Mouse (Mus musculus) kidney, postnatal 25 days (tissue): ENCODE results near the gene Tceal3.
"Not testable (repeated sequence)": the region's sequence is repeated elsewhere in the genome, so short reads cannot be mapped to it uniquely, and the experiment has no call there.

Experiments used
- DNase-seq, 2 experiments: peaks; one replicate each; pipeline ENCODE4 v3.0.0; 2021; ENCODE audit warnings: mixed read lengths in 2 of 2

The Tceal3 gene

DNA sequence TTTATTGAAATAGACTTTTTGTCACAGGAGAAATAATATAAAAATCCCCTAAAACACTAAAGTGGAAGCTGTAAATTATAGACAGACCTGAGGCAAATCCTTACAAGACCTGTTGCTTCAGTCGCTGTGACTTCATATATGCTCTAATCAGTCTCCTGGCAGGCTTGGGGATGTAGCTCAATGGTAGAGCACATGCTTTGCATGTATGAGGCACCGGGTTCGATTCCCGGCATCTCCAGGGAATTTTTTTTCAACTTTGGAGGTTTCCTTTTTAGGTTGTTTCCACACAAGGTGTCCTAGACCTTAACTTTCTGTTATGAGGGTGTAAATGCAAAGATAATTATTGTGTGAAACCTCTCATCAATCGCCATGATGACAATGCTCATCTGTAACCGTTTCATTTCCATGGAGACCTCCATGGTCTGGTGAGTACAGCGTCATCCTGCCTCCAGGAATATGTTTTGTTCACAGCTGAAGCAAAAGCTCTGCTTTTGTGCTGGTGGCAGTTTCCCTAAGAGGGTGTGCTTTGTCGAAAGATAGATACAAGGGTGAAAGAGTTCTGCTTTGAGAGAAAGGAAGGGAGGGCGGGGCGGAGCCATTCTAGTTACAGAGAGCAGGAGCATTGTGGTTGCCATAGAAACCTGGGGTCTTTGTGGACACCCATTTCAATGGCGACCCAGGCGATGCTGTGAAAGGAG is at the start of gene Tceal3:
Gene Tceal3 (plus strand): TSS at position 644 of the 698 bp plus-strand sequence.
- no peak for DNase-seq

GRCm38 (mm10) chrX:136543956-136544355 is 46.7 kb upstream of the Tceal3 start, which contains the start of gene Kir3dl2:
Gene Kir3dl2 (minus strand): TSS chrX:136544056.
- not testable (repeated sequence) for DNase-seq

DNA sequence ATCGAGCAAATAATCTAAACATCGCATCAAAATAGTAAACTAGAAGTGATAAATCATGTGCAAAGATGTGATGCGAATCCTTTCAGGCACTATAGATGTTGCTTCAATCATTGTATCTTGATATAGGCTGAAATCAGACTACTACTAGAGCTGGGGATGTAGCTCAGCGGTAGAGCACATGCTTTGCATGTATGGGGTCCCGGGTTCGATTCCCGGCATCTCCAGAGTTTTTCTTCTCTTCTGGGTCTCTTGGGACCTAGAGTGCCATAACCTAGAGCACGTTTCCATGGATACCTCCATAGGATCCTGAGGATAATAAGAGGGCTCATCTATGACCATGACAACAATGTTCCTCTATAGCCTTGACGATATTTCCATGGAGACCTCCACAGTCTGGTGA is 21.5 kb upstream of the Tceal3 start:
- DNase-seq = not testable (repeated sequence)

- DNase-seq = no peak
These were observed 6.0 kb upstream of the Tceal3 start for GRCm38 (mm10) chrX:136584617-136585016.

DNA sequence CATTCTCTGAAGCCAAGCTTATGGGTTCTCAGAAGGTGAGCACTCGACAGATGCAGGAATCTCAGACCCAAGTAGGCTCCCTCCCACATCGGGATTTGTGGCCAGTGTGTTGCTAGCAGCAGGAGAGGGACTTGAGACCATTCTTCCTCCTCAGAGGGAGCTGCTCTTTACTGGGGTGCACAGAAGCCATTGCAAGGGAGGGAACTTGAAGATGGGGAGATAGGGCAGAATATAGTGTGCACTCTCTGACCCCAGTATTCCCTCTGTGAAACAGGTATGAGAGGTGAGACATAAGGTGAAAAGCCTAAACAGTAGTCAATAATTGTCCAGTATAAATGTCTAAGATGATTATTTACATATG is 235 bp downstream of the Tceal3 start:
- DNase-seq = no peak

- DNase-seq = peak in 1 of 2 experiments; percentile 37
These were observed 8.8 kb downstream of the Tceal3 start for GRCm38 (mm10) chrX:136599416-136599815.

GRCm38 (mm10) chrX:136606951-136607350 is 16.3 kb downstream of the Tceal3 start:
- DNase-seq = no peak

DNA sequence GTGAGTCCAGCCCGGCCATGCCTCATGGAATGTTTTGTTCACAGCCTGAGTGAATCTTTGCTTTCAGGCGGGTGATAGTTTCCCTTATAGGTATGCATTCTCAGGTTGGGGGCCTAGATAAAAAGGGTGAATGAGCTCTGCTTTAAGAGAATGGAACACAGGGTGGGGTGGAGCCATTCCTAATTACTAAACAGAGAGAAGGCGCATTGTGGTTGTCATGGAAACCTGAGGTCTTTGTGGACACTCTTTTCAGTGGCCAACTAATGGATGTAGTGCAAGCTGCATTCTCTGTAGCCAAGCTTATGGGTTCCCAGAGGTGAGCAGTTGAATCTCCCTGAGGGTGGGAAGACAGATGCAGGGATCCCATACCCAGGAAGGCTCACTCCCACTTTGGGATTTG is 16.8 kb downstream of the Tceal3 start:
- DNase-seq = no peak

DNA sequence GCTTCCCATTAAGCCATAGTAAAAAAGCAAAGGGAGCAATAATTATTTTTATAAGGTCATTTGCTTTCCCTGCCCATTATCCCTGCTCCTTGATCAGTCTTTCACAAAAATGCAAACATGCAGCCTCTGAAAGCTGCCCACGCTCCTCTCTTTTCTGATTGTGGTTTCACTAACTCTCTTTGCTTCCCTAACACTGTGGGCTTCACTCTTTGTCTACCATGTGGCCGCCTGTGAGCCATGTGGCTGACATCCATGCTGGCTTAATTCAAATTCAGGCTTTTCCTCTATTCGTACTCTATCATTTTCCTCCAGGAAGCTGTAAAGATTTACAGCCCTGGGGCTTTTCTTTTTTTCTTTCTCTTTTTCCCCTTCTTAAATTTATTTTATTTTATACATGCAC is 20.7 kb downstream of the Tceal3 start:
- DNase-seq = no peak

DNA sequence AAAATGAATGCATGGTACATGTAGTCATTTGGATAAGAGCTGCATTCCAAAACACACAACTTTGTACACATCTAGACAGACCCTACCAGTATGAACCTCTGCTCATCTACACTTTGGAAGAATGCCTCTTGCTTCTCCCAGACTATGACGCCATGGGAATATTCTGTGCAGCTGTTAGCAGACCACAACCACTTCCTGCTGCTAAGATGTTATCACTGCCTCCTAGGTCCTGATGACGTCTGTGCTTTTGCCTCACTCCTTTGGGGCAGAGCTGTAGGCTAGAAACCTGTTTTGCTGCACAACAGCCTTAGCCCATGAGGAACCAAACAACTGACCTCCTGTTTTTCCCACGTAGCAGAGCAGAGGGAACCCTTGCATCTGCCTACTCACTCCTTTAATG is 25.2 kb downstream of the Tceal3 start:
- DNase-seq = not testable (repeated sequence)

DNA sequence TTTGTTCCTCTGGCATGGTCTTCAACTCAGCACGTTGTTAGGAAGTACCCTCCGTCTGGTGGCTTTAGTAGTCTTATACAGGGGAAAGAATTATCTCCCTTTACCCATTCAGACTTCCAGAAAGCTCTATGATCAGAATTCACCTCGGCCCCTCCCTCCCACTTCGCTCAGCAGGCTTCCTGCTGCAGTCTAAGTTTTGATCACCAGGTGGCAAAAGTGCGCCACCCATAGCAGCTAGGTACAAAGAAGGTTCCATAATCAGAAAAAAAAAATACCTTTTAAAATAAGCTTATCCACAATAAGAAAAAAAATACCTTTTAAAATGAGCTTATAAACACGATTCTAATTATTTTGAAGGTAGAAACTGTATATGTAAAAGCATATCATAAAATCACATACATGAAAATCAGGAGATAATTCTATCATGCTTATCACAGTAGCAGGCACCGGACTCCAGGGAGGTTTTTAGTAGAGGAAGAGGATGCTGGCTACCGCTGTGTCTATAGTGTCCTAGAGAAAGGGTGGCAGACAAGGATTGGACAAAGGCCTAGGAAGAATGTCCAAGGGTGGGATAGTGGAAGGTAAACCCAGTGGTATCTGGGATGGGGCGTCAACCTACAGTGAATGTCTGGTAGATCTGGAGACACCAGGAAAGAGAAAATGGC is 34.4 kb downstream of the Tceal3 start:
- DNase-seq = peak; percentile 45 to 46

DNA sequence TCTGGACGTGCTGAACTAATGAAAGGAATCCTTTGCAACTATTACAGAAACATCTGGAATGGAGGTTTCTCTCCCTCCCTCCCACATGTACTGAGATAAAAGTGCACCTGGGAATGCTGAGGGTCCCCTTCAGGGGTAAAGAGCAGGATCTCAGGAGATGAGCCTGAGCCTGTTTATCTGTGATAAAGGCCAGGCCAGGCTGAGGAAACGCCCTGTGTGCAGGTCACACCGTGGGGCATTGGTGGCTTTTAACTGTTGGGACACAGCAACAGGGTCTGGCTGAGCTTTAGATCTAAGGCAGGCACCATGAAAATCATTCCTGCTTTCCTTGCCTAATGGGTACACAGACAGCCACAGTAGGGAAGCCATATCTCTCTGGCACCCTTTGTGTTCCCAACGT is 35.3 kb downstream of the Tceal3 start:
- DNase-seq = no peak

DNA sequence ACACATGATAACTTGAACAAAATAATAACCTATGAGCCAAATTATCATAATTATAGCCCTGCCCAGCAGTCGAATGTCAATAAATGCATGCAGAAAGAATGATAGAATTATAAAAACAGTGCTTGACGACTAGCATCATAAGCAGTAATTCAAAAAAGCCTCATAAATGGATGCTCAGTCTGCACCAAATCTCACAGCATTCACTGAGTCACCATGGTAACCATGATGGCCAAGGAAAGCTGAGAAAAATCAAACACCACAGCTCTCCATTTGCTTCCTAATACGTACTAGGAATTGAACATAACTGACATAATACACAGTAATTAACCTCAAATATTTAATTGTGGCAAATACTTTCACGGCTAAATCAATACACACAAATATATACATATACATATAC is 44.5 kb downstream of the Tceal3 start:
- no peak for DNase-seq

GRCm38 (mm10) chrX:136639754-136640153 is 49.1 kb downstream of the Tceal3 start:
- DNase-seq = no peak

DNA sequence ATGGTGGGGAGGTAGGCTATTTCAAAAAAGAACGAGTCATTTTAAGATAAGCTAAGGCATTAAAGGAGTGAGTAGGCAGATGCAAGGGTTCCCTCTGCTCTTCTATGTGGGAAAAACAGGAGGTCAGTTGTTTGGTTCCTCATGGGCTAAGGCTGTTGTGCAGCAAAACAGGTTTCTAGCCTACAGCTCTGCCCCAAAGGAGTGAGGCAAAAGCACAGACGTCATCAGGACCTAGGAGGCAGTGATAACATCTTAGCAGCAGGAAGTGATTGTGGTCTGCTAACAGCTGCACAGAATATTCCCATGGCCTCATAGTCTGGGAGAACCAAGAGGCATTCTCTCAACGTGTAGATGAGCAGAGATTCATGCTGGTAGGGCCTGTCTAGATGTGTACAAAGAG is 55.2 kb downstream of the Tceal3 start:
- DNase-seq = not testable (repeated sequence)

DNA sequence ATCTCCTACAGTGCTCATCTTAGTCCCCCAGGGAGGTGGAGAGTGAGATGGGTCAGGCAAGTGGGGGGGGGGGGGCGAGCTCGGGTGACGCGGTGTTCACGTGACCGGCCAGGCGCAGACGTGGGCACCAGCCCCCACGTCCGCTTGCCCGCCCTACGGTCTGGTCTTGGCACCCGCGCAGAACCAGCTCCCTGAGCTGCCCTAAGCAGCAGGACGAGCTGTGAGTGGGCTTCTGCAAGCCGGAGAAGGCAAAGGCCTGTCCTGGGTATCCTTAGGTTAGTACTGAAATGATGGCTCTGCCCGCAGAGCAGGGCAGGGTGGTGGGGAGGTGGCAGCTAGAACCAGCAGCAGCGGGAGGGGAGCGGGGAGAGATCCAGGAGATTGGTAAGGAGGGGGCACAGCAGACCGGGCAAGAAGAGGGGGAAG is 75.7 kb downstream of the Tceal3 start:
- DNase-seq = peak in 1 of 2 experiments; percentile 31

DNA sequence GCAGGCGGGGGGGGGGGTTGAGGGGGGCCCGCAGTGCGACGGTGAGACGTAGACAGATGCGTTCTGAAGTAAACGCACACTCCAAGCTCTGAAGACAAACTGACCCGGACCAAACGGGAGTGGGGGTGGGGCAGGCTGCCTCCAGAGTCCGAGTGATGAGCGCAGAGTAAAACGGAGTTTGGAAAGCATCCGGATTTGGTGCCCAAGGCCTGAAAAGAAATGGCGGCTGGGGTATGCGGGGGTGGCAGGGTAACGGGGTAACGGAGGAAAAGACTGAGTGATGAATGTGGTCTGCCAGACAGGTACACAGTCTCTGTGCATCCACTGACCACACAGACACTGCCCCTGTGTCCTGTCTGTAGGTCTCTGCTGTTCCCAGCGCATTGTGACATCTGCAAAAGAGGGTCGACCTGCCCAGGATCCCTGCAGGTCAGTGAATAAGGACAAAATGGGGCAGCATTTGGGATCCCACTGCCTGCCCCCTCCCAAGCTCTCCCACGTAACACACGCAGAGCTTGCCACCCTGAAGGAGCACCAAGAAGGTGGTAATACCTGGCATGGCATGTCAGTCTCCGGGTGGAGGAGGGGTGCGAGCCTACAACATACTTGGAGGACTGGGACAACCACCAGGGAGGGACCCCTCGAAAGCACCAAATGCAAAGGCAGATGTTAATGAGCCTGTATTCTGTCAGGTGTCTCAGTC is 76.3 kb downstream of the Tceal3 start:
- DNase-seq = peak in 1 of 2 experiments; percentile 4

DNA sequence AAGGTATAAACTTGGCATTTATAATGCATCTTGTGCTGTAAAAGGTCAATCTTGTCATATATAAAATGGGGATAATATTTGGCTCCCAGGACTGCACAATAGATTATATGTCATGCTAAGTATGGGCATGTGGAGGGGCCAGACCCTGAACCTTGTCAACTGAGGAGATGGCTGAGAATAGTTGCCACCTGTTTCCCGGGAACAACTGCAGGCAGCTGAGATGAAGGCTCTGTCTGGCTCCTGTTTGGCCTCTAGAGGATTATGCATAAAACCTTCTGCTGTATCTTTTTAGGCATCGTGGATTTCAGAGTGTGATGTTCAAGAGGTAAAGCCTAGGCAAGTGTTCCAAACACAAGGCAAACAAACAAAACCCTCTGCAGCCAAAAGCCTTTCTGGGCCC is 78.2 kb downstream of the Tceal3 start:
- DNase-seq = no peak

DNA sequence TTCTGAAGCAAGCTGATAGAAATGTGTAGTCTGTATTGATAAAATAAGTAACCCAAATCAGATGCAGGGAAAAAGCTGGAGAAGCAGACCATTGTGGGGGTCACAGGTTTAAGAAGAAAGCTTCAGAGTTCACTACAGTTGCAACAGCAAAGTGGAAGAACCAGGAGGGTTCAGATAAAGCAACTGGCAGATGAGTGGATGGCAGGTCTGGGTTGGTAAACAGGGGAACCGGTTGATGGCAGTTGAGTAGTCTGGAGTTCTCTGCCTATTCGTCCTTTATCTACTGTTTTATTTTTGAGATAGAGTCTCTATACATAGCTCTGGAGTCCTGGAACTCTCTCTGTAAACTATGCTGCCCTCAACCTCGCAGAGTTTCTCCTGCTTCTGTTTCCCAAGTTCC is 90.3 kb downstream of the Tceal3 start:
- DNase-seq = no peak

- not testable (repeated sequence) for DNase-seq
These were observed 101.1 kb downstream of the Tceal3 start for GRCm38 (mm10) chrX:136691606-136692293.

GRCm38 (mm10) chrX:136692294-136692675 is 101.6 kb downstream of the Tceal3 start:
- no peak for DNase-seq

DNA sequence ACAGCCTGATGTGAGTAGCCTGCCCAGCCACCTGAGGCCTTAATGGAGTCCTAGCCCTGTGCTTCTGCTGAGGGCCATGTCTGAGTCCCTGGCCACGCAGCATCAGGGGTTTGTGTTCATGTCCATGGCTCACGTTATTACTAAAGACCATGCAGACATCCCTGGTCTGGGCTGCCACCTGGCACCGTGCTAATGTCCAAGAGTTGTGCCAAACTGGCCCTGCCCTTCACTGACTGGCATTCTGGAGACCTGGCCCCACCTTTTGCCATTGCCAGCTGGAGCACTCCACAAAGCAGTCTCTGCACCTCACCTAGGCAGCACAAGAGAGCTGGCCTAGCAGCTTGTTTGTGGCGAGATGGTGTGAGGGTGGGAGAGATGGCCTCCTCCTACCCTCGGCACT is 102.6 kb downstream of the Tceal3 start:
- no peak for DNase-seq
